Mouse (Mus musculus): ENCODE measurements around the gene Fstl4.

The Fstl4 gene

DNA sequence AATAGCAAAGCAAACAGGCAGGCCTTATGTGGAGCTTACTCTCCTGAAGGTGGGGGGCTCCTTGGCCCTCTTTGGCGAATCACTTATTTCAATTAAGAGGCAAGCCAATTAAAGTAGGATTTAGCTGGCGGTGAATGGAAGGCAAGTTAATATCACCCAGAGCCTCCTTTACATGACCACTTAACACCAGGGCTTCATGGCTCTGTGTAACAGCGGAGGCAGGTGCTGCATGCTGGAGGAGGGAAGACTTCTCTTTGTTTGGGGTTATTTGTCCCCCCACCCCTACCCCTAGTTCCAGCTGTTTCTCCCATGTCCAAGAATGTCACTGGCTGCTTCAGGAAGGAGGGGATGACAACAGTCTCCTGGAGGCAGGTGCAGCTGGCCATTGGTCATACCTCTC lies 10.9 kb downstream of the Fstl4 start:
- DNase-seq, result no peak

GRCm38 (mm10) chr11:52782426-52782825 lies 18.0 kb downstream of the Fstl4 start:
- no peak for DNase-seq

- no peak for DNase-seq
Measured at GRCm38 (mm10) chr11:52794331-52794730, 29.9 kb downstream of the Fstl4 start.

GRCm38 (mm10) chr11:52809542-52809941 lies 45.1 kb downstream of the Fstl4 start:
- no peak for DNase-seq

- DNase-seq, result no peak
Measured at GRCm38 (mm10) chr11:52816004-52816403, 51.6 kb downstream of the Fstl4 start.

GRCm38 (mm10) chr11:52820336-52820905 lies 56.0 kb downstream of the Fstl4 start:
- DNase-seq, result peak; percentile 2

GRCm38 (mm10) chr11:52826591-52826990 lies 62.2 kb downstream of the Fstl4 start:
- DNase-seq, result no peak

- no peak for DNase-seq
Measured at GRCm38 (mm10) chr11:52831631-52832310, 67.3 kb downstream of the Fstl4 start.

DNA sequence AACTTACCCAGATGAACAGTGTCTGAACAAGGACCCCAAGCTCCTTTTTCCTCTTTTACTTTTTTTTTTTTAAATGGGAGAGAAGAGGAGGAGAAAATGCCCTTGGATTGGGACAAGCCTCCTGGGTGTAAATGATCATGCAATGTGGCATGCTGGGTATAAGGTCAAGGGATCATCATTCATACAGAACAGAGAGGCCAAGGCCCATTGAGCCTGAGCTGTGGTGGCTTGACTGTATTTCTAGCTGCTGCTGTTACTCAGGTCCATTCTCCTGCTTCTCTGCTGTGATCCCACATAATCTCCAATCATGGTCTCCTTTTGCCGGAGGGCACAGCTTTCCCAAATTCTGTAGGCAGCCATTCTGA lies 67.9 kb downstream of the Fstl4 start:
- DNase-seq, result no peak

GRCm38 (mm10) chr11:52848691-52849090 lies 84.3 kb downstream of the Fstl4 start:
- DNase-seq, result no peak

GRCm38 (mm10) chr11:52850071-52850470 lies 85.6 kb downstream of the Fstl4 start:
- no peak for DNase-seq

GRCm38 (mm10) chr11:52872846-52873512 lies 108.5 kb downstream of the Fstl4 start:
- DNase-seq, result no peak

GRCm38 (mm10) chr11:52875916-52876765 lies 111.7 kb downstream of the Fstl4 start:
- DNase-seq, result peak; percentile 21

- no peak for DNase-seq
Measured at GRCm38 (mm10) chr11:52877662-52878061, 113.2 kb downstream of the Fstl4 start.

GRCm38 (mm10) chr11:52879958-52880357 lies 115.5 kb downstream of the Fstl4 start:
- no peak for DNase-seq

DNA sequence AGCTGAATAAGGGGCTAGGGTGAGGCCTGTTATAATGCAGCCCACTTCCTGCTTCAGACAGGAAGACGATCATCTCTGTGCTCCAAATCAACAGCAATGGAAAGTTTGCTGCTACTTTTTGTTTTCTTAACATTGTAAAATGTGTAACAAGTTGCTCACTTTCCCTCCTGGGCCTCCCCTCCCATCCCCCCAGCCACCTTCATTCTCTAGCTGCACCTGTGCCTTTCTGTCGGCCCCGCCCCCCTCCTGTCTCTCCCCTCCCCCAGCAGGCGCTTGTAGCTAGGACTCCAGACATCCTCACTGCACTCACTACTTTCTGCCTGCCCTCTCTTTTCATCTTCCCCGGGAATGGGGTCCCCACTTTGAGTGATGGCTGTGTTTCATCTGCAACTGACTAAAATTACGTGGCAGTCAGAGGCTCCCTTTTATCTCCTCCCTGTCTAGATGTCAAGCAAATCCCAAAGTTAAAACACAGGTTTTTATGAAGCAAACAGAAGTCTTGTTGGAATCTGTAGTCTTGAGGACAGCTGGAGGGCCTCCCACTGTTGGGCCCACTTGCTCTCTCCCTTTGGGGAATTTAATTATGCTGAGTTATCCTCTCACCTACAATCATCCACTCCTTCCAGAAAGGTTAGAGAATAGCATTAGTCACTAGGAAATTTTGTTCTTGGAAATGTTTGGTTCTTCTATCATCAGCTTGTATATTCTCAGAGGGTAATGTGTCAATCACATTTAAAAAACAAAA lies 122.3 kb downstream of the Fstl4 start:
- DNase-seq, result no peak

GRCm38 (mm10) chr11:52888150-52888549 lies 123.7 kb downstream of the Fstl4 start:
- peak; percentile 4 for DNase-seq

DNA sequence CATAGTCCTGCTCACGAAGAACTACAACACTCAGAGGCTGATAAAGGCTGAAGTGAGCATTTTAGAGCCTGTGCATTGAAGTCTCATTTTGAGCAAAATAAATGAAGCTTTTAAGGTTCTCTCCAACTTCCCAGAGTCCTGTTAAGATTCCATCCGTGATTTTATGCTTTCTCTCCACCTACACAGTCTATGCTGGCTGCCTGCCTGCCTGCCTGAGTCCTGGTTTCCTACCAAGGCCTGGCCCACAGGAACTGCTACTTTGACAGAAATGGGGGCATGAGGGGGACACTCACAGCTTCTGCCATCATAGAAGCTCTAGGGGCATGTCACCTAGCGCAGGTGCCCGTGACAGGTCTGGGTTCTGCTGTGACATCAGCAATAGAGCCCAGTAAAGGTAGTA lies 125.1 kb downstream of the Fstl4 start:
- DNase-seq, result no peak

GRCm38 (mm10) chr11:52890156-52890555 lies 125.7 kb downstream of the Fstl4 start:
- no peak for DNase-seq

DNA sequence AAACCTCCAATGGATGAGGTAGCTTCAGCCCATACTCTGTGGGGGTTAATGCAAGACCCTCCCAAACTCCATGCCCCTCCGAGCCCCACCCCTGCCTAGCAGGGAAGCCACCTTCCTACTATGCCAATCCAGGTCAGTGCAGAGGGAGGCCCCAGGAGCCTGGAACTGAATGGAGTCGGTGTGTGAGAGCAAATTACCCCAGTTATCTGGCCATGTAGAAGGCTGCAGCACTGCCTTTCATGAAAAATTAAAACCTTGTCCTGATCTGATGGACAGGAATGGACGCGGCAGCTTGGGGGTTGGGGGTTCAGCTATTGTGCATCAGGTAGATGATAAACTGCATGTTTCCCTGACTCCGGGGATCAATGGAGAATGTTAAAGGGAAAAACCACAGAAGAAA lies 139.7 kb downstream of the Fstl4 start:
- DNase-seq, result no peak

DNA sequence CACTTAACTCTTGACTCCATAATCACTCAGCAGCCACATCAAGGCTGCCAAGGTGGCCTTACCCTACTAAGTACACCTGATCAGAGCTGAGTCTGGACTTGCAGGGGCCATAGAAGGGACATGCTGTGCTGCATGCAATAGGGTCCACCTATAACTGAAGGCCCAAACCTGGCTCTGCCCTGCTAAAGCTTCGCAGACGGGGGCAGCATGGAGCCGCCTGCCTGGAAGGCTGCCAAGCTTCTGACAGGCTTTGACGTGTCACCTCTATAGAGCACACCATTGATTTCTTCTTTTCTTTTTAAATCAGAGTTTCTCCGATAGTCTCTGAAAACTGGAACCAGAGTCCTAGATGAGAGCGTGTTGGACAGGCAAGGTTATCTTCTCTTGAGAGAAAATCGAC lies 146.4 kb downstream of the Fstl4 start:
- peak; percentile 13 for DNase-seq

DNA sequence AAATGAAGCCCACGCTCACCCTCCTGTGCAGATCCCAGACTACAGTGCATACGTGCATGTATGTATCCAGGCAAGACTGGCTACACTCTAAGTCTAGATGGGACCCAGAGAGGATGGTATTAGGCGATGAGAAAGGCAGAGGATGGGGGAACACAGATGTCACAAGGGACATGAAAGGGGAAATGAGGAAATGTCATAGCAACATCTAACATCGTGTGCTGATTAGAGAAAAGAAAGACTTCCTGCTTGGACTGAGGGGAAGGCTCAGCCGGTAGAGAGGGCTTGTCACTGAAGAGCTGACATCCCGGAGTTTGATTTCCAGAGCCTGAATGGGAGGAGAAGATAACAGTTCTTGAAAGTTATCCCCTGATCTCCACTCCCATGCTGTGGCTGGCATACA lies 150.0 kb downstream of the Fstl4 start:
- DNase-seq, result no peak

- no peak for DNase-seq
Measured at GRCm38 (mm10) chr11:52915648-52916047, 151.2 kb downstream of the Fstl4 start.
